Mouse (Mus musculus) lung, postnatal 36 days (tissue): ENCODE measurements around the gene Zranb1.
A peak's percentile ranks its signal among the peaks of the same experiment; 100 is the strongest.

ENCODE experiments used
- DNase-seq: peaks from one replicate; pipeline ENCODE4 v3.0.0; 2022; ENCODE audit warnings: mixed read lengths

Gene Zranb1

DNA sequence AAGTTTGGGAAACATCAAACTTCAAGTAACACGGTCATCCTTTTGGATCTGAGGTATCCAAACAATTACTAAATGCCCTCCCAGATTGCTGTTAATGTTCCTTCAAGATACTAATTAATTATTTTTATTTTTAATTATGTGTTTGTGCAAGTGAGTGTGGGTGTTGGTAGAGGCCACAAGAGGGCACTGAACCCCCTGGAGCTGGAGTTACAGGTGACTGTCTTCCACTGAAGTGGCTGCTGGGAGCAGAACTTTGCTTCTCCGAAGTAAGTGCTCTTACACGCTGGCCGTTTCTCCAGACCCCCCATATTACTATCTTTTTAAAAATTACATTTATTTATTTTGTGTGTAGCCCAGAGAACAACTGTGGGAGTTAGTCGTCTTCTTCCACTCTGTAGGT lies 887 bp upstream of the Zranb1 start:
- peak; percentile 15 for DNase-seq

DNA sequence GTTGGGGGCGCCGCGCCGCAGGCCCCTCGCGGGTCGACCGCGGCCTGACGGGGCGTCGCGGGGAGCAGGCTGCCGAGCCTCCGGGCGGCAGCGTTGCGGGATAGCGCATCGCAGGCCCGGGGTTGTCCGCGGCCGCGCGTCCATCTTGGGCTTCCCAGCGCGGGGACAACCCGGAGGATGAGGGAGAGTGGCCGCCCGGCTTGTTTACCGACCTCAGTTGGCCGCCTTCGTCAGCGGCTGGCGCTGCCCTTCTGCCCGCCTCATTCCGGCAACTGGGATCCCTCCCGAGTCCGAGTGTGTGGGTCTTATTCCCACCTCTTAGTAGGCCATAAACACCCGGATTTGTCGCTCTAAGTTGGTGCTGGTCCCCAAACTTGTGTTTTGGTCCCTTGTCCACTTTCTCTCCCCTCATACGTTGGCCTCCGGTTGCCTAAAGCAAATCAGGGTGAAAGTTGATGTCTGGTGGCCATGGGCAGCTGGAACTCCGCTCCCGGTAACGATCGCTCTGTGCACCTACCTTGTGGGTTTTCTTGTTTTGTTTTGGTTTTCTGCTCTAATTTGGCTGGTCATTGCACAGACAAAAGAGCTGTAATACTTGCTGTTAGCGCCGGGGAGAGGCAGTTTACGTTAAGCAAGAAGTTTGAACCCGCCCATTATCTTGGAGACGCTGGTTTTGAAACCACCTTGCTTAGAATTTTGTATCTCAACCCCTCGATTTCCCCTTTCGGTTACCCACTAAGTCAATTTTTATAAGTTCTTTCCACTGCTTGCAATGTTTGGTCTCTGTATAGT lies 814 bp downstream of the Zranb1 start:
- DNase-seq, result peak; percentile 47

DNA sequence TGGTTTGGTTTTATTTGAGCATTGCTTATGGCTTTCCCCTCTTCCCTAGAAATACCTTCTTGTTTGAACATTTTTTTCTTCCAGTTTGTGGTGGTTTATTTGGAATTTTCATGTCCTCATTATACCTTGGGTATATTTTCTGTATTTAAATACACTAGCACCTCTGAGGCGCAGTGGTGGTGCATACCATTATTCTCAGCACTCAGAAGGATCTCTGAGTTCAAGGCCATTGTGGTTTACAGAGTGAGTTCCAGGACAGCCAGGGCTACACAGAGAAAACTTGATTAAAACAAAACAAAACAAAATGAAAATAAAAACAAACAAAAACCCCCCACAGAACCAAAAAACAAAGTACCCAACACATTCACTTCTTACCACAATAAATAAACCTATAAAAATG lies 2.4 kb downstream of the Zranb1 start:
- no peak for DNase-seq

DNA sequence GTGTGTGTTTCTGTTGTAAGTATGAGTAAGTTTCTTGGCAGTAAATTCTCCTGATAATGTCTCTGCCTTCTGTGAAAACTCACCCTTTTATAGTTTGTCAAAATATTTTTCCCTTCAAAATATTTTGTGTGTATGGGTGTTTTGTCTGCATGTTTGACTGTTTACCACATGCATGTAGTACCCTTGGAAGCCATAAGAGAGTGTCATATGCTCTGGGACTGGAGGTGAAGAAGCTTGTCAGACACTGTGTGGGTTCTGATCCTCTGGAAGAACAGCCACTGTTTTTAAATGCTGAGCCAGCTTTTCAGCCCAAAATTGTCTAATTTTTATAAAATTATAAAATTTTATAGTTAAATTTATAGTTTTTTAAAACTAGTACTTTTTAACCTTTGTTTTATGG lies 3.8 kb downstream of the Zranb1 start:
- no peak for DNase-seq

DNA sequence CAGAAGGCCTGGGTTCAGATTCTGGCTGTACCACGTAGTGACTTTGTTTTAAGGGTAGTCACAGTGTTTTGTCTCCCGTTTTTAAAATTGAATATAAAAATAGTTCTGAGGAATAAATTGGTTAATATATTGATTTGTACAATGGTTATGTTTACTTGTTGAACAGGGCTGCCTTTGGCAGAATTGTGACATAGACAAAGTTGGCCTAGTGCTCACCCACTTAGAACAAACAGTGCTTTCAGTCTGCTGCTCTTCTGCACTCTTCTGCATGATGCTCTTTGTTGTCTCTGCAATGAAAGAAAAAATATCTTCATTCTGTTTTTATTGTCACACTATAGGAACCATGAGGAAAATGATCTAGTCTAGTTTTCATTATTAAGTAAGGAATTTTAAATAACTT lies 8.2 kb downstream of the Zranb1 start:
- DNase-seq, result no peak

DNA sequence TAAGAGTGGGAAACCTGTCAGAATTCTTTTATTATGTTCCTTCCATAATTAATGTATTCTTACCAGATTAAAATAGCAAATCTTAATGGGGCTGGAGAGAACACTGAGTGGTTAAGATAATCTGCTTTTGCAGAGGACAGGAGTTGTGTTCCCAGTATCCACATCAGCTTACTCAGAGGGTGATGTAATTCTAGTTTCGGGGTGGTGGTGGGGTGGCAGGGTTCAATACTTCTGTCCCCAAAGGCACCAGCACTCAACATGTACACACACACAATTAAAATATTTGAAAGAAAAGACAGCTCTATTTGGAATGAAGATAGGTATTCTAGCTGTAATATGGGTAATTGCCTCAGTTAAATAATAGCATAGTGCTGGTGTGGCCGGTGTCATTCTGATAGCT lies 9.6 kb downstream of the Zranb1 start:
- no peak for DNase-seq

DNA sequence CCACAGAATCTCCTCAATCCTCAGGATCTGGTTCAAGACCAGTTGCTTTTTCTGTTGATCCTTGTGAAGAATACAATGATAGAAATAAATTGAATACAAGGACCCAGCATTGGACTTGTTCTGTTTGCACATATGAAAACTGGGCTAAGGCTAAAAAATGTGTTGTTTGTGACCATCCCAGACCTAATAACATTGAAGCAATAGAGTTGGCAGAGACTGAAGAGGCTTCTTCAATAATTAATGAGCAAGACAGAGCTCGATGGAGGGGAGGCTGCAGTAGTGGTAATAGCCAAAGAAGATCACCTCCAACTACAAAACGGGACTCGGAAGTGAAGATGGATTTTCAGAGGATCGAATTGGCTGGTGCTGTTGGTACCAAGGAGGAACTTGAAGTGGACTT lies 19.0 kb downstream of the Zranb1 start:
- DNase-seq, result peak; percentile 7

DNA sequence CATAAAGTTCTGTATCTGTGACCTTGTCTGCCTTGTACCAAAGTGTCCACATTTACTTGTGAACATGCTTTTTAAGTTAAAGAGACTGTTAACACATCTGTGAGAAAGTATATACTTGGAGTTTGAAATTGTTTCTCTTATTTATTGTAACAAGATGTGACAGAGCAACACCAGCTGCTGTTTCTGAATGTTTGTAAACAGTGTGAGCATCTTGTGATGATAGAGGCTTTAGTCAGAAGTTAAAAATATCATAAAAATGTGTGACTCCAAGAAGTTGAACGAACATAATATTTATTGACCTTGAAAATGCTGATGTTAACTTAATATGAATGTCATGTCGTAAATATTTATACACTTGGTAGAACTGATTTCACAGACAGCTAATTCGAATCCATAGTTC lies 19.7 kb downstream of the Zranb1 start:
- DNase-seq, result peak; percentile 43

DNA sequence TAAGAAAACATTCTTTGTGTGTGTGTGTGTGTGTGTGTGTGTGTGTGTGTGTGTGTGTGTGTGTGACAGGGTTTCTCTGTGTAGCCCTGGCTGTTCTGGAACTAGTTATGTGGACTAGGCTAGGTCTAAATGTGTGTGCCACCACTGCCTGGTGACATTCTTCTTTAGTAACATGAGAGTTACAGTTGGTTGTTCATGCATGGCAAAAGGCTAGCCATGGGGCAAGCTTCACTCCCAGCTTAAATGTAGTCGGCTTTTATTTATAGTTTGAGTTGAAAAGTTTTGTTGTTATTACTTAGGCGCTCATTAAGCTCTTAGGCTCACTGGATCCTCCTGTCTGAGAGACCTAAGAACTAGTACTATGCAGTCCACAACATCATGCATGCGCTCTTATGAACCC lies 33.5 kb downstream of the Zranb1 start:
- no peak for DNase-seq

DNA sequence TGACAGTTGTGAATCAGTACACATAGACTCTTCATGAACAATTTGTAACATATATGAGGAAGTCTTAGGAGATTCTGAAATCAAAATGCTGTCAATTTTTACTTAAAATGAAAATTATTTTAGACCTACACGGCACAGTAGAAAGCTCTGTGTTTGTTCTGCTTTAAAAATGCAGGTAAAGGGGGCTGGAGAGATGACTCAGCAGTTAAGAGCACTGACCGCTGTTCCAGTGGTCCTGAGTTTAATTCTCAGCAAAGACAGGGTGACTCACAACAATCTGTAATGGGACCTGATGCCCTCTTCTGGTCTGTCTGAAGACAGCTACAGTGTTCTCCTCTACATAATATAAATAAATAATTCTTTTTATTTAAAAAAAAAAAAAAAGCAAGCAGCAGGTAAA lies 34.8 kb downstream of the Zranb1 start:
- DNase-seq, result no peak

DNA sequence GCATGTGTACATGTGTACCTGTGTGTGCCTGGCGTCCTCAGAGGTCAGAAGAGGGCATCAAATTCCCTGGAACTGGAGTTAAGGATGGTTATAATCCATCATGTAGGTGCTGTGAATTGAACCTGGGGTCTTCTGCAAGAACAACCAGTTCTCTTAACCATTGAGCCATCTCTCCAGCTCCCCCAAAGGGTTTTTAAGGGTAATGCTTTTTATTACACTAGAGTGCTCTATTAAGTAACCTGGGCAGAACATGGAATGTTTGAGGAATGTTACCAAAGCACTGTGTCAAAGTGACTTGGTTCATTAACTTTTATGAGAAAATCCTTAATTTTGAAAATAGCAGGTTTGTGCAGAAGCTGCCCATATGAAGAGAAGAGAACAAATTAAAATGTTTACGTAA lies 41.1 kb downstream of the Zranb1 start:
- no peak for DNase-seq

DNA sequence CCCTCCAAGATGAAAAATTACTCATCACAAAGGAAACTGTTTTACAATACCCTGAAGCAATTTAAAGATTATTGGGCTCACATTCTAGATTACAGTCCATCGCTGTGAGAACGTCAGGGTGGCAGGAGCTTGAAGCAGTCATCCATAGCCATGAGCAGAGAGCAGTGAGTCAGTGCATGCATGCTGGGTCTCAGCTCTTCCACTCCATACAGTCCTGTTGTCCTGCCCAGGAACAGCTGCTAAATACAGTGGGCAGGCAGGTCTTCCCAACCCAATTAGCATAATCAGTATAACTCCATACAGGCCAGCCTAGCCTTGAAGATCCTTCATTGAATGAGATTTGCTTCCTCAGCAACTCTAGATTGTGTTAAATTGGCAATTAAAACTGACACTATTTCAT lies 45.1 kb downstream of the Zranb1 start:
- DNase-seq, result no peak

DNA sequence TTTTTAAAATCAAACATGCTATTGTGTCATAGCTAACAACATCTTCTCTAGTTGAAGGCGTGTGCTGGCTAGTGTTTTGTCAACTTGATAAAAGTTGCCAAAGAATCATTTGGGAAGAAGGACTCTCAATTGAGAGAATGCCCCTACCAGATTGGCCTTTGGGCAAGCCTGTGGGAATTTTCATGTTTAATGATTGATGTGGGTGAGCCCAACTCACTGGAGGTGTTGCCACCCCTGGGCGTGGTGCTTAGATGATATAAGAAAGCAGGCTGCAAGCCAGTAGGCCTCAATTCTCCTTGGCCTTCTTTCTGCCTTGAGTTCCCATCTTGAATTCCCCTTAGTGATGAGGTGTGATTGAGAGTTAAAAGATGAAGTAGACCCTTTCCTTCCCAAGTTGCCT lies 47.0 kb downstream of the Zranb1 start:
- DNase-seq, result no peak

DNA sequence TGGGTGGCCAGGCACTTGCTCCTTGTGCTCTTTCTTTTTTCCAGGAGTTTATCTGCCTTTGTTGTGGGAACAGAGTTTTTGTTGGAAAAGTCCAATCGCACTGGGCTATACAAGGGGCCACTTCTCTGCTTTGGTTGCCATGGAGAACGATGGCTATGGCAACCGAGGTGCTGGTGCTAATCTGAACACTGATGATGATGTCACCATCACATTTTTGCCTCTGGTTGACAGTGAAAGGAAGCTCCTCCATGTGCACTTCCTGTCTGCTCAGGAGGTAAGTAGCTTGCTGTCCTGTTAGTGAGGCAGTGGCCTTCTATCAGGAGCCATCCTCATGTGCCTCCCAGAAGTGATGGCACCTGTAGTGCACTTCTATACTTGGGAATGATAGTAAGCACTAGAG lies 51.7 kb downstream of the Zranb1 start:
- no peak for DNase-seq

DNA sequence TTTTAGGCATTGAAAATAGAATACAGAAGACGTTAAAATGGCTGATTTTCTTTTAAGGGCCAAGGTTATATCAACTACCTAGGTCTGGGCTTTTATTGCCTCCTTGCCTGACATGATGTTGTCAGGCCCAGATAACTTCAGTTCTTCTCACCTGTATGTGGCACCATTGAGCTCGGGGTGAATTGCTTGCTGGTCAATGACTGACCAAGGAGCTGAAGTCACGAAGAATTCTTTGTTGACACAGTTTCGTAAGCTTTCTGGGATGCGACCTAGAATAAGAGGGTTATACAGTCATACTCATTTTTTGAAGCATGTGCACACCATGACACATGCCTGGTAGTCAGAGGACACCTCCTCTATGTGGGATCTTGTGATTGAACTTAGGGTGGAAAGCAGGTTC lies 58.9 kb downstream of the Zranb1 start:
- DNase-seq, result peak; percentile 31

DNA sequence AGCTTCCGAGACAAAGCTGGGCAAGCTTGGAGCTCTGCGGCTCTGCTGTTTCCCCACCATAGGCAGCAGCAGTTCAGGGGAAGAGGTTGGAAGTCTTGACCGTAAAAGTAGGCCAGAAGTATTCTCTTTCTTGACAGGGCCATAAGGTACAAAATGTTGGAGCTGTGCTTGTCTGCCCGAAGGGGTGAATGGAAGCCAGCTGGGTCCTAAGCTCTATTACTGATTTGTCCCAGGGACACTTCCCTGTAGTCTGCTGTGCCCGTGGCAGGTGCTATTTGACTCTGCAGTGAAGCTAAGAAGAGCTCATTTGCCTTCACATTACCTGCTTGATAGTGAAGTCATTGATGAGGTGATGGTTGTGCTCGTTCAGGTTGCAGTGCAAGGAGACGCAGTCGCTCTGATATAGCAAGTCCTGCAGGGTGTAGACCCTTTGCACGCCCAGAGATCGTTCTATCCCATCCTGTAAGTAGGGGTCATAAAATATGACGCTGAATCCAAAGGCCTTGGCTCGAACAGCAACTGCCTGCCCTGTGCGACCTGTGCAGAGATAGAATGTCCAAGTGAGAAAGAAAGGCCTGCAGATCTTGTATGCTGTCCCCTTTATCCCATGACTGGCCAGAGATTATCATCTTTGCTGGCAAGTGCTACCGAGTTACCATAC lies 60.4 kb downstream of the Zranb1 start:
- DNase-seq, result no peak

DNA sequence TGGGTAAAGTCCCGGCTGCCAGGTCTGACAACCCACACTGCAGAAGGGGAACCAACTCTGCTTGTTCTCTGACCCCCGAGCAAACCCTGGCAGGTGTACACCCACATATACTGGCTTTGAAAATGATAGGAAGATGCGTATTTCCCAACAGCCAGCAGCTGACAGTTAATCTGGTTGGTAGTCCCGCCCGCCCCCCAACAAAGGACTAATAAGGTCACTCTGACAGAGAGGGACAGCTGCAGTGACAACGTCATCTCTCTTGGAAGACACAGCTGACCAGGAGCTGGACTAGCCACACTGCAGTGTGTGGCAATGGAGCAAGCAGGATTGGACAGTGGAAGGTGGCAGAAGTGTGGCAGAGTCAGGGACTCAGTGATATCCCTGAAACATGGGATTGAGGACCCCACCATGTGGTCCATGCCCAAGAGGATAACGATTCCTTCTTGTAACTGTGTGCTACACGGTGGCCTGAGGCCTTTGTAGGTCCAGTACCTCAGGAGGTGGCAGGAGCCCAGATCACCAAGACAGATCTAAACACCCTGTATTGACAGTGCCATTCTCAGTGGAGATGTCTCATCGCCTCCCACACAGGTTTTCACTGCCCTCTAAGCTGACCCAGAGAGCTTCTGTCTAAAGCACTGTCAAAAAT lies 62.1 kb downstream of the Zranb1 start:
- no peak for DNase-seq

DNA sequence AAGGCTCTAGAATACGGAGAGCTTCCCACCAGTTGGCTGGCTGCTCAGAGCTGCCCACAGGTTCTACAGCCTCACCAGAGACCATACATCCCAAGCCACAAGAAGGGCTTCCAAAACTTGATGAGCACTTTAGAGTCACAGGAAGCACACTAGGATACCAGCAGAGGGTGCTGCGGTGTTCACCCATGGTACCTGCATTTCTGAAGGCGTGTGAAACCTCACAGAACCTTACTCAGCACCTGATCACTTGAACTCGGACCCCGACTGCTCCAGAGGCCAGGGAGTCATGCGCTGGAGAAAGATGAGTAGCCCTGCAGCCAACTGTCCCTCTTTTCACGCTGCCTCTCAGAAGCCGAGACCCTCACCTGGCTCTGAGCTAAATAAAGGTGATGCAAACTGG lies 63.2 kb downstream of the Zranb1 start:
- DNase-seq, result no peak

DNA sequence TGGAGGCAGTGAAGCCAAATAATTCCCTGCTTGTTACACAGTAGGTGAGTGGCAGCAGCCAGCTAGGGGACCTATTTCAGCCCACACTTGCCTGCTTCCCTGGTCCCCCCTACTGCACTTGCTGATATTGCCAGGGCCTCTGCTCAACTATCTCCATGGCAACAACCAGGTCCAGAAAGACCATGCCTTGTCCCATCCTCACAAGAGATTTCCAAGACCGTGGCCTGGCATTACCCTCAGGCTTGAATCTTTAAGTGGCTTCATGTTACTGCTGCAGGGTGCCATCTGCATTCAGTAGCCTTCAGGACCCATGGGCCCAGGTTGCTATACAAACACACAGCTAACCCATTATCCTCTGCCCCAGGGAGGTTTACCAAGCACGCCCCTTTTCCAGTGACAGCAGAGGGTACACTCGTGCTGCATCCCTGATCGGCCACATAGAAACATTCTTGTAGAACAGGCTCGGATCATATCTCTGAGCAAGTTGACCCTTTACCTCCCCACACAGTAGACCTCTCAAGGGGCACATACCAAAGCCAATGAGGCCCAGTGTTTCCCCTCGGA lies 63.8 kb downstream of the Zranb1 start:
- no peak for DNase-seq

DNA sequence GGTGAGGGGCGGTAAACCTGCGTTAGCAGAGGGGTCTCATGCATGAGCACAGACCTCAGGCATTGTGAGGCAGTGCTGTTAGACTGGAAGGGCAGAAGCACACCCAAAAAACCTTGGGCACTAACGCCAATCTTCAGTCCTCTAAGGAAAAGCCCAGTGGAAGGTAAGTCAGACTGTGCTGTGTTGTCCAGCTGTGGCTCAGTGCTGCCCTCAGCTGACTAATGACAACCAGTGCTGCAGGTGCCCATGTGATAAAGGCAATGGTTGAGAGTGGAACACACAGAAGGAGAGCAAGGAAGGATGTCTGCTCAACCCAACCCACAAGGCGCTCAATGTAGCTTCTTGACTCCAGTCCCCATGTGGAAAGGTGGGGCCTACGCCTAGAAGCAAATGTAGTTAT lies 65.4 kb downstream of the Zranb1 start:
- DNase-seq, result peak; percentile 55

DNA sequence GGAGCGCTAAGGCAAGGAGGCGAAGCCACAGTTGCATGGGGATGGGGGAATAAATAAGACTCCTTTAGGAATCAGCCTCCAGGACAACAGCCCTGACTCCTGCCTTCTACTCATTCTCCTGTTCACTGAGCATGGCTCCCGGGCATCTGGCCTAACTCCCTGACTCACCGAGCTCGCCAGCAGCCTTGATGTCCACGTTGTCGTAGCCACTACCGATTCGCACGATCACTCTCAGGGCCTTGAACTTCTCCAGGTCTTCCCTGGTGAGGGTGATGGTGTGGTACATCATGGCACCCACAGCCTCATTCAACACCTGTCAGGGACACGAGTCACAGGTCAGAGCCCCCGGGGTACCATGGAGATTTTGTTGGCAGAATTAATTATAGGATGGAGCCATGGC lies 67.7 kb downstream of the Zranb1 start:
- no peak for DNase-seq

DNA sequence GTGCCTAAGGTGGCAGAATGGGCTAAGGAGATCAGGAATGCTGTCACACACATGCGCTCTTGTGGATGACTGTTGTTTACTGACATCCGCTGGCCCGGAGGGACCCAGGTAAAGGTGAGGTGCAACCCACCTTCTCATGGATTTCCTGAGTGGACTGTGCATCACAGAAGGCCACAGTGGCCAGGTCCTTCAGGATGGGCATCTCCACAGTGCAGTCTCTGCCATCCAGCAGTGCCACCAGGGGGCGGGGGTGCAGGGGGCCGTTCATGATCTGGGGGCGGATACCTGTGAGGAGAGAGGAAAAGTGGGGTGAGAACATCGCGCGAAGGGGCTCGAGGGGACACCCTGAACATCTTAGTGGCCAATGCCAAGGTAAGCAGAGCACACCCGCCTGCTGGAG lies 68.1 kb downstream of the Zranb1 start:
- DNase-seq, result no peak

DNA sequence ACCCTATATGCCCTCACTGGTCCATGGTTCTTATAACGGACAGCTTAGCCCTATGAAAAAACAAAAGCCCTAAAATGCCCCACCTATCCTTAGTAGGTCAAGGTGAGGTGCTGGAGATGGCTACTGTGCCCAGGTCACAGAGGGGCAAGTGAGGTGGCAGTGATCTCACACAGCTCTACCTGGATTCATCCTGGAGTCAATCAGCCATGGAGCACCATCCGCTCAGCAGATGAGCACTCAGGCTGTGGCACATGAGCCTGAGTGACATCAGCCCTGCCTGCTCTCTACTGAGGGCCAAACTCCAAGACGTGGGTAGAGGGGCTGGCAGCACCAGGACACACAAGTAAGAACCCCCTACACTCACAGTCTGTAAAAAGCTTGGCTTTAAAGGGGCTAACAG lies 70.4 kb downstream of the Zranb1 start:
- DNase-seq, result no peak

DNA sequence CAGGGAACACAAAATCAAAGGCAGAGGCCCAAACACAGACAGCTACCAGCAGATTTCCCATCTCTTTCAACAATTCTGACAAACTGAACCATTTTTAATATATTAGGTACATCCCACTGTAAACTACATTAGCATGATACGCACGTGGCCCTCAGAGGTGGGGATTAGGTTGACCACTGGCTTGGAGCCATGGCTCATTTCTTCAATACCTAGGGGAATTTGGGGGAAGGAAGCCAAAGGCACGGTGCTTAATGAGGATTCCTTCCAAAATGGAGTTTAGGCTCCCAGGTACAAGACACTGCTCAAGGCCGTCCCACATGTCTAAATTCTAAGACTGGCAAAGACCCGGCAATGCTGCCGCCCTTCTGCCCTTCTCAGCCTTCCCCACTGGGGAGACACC lies 71.3 kb downstream of the Zranb1 start:
- DNase-seq, result no peak
